Mouse (Mus musculus): ENCODE measurements around the gene Lrp5.

DNA sequence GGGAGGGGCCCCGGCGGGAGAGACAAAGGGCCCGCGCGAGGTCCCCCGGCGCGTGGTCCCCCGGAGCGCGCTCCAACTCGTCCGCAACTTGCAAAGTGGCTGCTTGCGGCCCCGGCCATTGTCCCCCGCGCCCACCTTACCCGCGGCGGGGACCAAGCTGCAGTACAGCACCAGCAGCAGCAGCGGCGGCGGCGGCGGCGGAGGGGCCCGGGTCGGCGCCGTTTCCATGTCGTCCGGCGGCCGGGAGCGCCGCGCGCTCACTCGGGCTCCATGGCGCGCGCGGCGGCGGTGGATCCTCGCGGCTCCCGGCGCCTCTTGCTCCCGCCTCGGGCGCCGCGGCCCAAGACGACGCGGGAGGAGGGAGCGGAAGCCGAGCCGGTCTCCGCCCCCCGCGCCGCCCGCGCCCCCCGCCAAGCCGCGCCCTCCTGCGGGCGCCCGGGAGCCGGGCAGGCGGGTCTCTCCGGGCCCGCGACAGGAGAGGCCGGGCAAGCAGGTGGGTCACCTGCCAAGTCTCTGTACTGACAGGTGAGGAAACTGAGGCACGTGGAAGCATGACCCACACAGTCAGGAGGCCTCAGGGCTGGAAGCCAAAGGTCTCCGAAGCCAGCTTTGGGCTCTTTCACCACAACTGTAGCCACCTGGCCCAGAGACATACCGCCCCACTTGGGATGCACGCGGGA lies at the start of gene Lrp5:
- no peak for TF ChIP-seq CTCF (IDR thresholded peaks at IDR 0.05; ENCODE audit: insufficient read depth, low read length)
- no peak for TF ChIP-seq POLR2A (IDR thresholded peaks at IDR 0.05; ENCODE audit: borderline replicate concordance, extremely low read depth, low read depth, low read length)

Data from lung, adult 2 months (tissue).